Mouse (Mus musculus): Measurements from ENCODE around the gene Lacc1. TPM values are rescaled to one million over a fixed set of nuclear protein-coding genes. Genes with fewer than 3 reads are reported as not detected.
"Not testable (repeated sequence)": the region's sequence is repeated elsewhere in the genome, so short reads cannot be mapped to it uniquely, and the experiment has no call there.

Lacc1 gene
- total RNA-seq, 1 experiment from 2014 or later, result 4.9 TPM

GRCm38 (mm10) chr14:76990351-76990750, 46.4 kb downstream of the Lacc1 start:
- ATAC-seq (ENCODE audit: extremely low read depth, insufficient number of reproducible peaks, low FRiP score, poor library complexity, severe bottlenecking), result not testable (repeated sequence)

DNA sequence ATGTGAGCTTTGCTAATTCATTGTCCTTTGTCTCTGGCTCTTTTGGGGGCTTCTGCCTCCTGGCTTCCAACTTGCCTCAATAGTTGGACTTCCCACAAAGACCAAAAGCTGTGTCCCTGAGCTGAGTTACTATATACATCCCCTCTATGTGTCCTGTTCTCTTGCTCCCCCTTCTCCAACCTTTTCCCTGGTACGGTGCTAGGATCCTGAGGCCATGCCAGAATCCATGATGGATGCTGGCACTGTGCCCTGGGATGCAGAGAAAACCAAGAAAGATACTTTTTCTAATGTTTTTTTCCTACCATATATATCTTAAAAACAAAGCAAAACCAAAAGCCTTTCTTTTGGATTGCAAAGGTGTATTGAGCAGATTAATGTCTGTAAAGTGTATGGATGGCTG, 54.9 kb downstream of the Lacc1 start:
- ATAC-seq (ENCODE audit: extremely low read depth, insufficient number of reproducible peaks, low FRiP score, poor library complexity, severe bottlenecking), result no peak

DNA sequence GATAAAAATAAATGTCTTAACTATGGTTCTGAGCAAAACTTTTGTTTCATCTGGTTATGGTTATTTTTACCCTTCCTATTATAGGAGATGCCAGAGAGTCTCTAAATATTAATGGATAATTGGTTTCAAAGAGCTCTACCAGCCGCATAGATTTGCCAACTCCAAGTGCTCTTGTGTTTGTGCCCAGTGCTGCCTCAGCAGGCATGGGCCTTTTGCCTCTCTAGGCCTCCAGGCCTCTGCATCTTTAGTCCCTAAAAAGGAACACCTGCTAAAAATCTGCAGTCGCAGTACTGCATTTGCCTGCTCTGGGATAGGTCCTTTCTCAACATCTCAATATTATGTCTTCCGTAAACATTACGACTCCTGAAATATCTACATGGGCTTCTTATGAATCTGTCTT, 55.5 kb downstream of the Lacc1 start:
- no peak for ATAC-seq (ENCODE audit: extremely low read depth, insufficient number of reproducible peaks, low FRiP score, poor library complexity, severe bottlenecking)

GRCm38 (mm10) chr14:76979569-76979968, 57.1 kb downstream of the Lacc1 start:
- ATAC-seq (ENCODE audit: extremely low read depth, insufficient number of reproducible peaks, low FRiP score, poor library complexity, severe bottlenecking), result no peak

Other genes starting within 250 kb of the Lacc1 start
- 0.70 and 3.2 TPM in 2 replicates for gene Ccdc122, start 132 bp downstream of the Lacc1 start, total RNA-seq (2017)
- gene Enox1, start 119.9 kb upstream of the Lacc1 start, total RNA-seq (2017), result not detected in 2 replicates